Mouse (Mus musculus): ENCODE measurements around the gene Ror1.

Gene Ror1

DNA sequence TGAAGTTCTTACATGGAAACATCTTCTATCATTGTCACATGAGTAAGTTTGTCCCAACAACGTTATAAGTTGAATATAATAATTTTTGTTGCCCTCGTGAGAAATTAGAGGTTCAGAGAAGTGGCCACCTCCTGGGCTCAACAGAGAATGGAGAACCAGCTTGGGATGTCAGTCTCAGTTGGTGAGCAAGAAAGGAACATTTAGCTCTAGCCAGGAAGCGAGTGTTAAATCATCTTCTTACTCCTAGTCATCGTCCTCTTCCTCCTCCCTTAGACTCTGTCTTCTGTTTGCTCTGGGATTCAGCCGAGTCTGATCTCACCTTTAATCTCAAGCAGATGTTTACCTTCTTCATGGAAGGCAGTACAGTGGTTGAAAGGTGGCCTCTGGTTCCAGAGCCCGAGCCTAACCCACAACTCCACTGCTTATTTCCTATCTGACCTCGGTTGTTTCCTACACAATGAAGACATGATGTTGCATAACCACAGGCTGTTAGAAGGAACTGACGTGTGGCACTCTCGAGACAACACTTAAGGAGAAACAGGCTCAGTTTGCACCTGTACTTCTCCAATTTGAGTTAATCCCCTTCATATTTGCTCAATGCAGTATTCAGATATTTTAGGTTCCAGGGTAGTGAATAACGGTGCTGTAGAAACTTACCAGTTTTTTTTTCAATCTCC, 175.6 kb downstream of the Ror1 start:
- no peak for DNase-seq

DNA sequence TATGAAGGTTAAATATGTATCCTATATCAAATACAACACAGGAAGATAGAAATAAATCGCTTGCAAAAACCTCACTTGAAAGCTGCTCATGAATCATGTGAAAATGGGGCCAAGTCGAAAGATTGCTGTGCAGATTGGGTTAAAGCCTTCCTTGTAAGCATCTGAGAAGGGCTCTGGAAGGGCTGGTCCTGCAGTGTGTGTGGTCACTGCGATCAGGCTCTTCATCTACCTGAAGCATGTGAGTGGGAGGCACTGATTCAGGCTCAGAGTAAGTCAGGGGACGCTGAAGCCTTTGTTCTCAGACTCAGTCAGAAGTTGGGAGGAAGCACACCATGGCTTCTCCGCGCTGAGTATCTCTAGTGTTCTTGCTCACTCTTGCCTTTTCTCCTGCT, 176.1 kb downstream of the Ror1 start:
- no peak for DNase-seq

DNA sequence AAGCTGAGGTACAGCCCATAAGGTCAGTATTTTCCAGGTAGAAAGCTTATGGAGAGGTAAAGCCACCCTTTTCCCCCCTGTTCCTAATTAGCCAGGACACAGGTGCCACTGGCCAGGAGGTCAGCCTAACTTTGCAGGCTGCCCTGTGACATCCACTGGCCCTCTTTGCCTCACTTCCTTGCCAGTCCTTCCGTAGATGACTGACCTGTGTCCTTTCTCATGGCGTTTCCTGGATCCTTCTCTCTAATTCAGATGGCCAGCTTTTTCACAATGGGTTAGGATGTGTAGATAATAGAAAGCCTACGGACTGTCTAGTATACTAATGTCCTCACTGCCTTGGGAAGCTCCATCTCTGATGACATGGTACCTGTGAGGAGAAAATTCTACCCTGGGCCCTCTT, 177.8 kb downstream of the Ror1 start:
- no peak for DNase-seq

DNA sequence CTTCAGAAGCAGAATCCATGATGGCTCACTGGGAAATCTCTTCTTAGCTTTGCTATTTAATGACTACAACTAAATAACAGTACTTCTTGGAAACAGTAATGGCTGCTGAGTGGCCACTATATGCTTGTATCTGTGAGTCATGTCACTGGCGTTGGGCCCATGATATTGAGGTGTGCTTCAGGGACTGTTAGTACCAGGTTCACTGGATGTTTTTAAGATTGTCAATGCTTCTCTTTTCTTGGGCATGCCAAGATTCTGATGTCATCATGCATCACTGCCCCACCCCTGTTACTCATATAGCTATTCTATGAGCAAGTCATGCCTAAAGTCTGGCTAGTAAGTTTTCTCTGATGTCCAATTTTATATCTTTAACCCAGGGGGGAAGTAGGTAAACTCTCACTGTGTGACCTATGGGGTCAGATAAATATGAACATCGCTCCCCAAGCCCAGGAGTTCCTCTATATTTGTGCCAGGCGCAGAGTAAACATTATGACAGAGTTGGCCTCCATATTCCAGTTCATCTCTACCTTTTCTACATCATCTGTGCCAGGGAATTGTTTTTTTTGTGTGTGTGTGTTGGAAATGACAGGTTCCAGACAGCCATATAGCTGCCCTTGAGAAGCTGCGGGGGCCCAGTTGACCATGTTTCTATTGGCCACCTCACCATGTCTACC, 178.4 kb downstream of the Ror1 start:
- no peak for DNase-seq

DNA sequence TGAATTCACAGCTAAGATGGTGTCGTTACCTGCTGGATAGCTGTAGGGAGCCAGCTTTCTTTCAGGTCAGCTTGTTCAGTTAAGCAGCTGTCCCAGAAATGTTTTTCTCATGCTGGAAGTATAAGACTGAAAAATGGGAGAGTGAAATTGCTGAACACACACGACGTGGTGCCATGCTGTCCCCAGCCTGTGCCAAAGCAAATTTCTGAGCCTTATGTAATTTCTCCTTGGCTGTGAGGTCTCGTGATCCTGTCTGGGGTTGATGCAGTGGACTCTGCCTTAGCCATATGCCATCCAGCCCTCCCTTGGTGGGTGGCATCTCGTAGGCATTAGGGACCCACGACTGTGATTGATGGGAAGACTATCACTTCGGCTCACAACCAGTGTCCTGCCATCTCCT, 180.9 kb downstream of the Ror1 start:
- no peak for DNase-seq

DNA sequence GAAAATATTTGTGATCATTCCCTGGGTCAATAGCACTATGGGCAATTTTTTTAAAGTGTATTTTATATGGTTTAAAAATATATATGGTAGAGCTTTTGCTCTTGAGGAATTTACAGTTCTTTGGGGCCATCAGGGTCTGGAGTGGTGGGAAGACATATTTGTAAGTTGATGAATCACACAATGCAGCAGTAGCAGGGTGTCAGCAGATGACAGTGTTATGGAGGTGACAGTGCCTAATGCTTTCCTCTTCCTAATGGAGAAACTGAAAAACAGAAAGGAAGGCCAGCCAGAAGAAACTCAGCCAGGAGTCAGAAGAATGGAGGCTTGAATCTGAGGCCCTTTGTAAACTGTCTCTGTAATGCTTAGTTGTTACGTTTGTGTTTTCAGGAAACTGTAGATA, 181.4 kb downstream of the Ror1 start:
- no peak for DNase-seq

DNA sequence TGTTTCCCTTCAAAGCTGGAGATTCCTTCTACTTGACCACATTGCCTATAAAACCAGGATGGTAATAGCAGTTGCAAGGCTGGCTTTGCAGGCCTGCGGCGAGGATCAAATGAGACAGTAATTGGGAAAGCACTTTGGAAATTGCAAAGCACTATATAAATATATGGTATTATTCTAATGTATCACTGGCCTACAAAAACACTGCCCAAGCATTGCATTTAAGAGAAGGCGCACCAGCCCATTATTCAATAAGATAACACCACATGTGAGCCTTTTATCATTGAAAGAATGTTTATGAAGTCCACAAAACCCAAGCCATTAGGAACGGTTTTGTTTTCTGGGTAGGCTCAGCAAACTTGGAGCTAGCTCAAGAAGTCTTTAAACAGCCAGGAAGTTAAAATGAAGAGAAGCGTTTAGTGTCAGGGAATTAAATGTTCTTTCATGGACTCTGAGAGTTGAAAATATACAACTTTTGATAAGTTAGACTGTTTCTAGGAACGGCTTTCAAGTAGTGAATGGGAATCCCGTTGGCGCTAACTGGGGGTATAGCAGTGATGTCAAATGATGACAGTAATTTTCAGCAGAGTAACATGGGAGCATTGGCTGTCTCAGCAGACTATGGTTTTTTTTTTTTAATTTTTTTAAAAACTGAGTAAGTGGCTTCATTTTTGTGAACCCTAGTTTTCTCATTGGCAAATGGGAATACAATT, 187.7 kb downstream of the Ror1 start:
- no peak for DNase-seq

DNA sequence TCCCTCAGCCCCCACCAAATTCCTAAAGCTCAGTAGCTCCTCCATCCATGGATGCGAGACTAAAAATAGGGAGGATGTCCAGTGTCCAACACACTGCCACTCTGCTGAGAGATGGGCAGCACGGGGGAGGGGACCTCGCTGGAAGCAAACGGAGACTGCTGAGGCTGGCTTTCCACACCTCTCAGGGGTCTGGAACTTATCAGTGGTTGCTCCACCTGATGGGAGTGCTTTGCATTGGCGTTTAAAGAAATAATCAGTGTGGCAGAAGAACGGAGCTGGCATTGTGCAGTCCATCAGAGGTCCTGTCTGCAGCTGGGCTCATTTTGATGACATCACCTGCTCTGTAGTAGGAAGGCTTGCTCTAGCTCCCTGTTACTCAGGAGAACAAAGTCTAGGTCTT, 188.9 kb downstream of the Ror1 start:
- DNase-seq: no peak

DNA sequence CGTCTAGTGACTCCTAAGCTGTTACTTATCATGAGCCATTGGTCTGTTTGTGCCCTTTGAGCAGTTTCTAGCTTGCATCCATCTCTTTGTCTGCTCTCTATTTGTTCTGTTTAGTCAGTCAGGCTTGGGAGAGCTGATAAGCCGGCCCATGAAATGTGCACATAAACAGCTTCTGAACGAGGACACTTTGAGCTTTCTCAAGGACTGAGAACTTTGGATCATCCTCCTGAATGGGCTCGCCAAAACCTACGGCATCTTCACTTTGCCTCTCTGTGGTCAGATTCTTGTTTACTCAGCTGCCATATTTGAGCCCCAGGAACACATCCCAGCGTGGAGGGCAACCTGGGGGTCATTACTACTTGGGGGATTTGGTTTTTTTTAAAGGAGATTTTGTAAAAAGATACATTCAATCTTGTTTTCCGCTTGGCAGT, 190.5 kb downstream of the Ror1 start:
- DNase-seq: no peak

DNA sequence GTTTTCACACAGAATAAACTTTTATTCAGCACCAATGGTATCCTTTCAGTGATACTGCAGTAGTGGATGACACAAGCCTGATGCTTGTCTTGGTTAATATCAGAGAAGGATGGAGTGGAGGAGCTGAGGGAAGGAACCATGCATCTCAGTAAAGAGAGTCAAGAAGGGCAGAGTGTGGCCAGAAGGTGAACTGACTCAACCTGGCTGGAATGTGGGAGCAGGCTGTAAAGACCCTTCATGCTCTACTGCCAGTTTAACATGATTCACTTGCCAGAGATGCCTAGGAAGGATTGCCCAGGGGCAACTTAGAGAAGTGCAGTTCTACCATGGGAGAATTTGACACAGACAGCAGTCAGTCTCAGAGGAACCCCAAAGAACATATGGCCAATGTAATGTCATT, 191.2 kb downstream of the Ror1 start:
- no peak for DNase-seq

DNA sequence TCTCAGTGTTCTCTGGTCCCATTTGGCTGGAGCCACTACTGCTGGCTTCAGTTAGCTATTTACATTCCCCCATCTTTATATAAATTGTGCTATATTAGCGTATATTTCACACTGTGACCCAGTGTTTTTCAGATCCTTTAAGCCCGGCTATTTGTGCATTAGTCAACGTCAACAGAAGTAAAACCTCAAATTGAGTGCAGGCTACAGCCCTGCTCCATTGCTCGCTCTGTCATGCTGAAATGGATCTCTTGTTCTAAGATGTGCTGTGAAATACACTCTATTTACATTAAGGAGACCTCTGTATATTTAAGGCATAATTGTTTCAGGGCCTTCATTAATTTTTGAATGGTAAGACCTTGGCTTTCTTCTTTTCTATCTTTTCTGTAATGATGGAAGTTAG, 192.2 kb downstream of the Ror1 start:
- no peak for DNase-seq

DNA sequence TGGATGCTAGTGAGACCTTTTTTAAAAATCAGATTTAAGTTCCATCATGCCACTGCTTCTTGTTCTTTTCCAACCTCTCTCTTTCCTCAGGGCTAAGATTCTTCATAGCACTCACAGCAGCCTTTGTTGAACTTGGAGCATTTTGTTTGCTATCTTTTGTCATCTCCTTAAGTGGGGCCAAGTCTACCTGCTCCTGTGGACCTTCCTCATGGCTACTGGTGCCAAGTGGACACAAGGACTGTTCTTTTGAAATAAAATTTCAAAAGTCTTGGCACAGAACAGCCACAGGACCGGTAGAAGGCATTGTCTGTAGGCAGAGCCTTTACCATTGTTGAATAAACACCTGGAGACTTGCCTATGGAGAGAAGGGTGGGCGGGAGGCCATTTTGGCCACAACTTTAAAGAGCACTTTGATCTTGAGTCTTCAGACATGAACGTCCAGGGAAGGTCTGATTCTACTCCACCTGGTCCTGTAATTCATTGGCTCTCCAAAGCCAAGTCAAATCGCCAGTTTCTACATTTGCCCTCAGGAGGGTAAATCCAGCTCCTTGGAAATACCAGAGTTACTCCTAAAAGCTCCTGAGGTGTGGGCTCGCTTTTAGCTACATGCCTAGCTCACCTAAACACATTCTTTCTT, 195.5 kb downstream of the Ror1 start:
- no peak for DNase-seq

DNA sequence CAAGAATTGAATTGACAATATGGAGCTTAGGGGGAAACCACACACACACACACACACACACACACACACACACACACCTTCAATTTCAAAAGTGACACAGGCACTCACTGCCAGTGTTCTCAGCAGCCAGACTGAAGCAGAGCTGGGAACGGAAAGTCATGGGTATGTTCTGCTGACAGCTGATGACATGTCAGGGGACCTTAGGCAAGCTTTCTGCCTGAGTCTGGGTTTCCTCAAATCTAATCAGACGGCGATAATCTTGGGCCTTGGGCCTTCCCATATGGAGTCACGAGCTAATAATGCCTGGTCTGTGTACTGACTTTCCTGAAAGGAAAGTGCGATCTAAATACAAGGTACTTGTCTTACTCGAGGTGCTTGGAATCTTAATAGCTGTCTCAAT, 202.1 kb downstream of the Ror1 start:
- no peak for DNase-seq

DNA sequence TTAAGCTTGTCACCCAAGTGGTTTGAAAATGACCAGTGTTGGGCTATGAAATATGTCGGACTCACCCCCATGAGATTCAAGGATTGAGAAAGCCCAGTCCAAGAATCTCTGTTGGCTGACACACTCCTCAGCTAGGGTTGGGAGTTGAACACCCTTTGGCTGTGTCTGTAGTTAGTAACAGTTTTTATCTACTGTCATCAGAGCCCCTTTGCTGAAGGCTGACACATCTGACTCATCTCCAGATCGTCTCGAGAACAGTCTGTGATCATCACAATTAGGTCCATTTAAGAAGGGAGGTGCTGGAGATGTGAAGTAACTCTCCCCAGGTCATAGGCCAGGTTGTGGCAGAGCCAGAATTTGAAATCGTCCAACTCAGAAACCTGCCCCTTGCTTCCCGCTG, 203.0 kb downstream of the Ror1 start:
- DNase-seq: no peak

DNA sequence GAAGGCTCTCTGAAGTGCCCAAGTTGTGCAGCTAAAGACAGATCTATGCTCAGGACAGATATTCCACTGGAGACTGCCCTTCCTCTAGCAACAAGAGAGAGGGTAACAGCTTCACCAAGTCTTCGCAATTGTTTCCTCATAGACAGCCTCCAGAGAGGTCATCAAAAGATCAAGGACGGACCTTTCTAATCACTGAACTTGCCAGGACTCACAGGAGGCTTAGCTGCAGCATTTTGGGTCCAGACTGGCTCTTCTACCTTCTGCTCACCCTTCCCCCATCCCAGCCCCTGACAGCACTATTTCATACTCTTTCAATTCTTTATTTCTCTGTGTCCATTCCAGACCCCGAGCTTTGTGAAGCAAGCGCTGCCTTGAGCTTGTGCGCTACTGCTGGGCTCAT, 204.6 kb downstream of the Ror1 start:
- no peak for DNase-seq

DNA sequence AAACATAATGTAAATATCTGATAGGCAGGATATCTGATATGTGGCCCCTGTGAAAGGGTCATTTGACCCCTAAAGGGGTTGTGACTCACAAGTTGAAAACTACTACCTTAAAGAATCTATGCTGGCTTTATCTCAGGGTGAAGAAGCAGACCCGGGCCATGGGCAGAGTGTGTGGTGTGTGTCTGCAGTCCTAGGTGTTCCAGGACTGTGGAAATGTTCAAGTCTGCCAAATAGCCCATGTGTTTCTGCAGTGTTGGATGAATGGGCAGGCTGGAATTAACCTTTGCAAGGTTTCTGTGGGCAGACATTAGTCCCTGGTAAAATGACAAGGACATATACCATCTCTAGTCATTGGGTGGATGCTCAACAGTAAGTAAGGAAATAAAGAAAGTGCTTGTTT, 205.8 kb downstream of the Ror1 start:
- DNase-seq: no peak

DNA sequence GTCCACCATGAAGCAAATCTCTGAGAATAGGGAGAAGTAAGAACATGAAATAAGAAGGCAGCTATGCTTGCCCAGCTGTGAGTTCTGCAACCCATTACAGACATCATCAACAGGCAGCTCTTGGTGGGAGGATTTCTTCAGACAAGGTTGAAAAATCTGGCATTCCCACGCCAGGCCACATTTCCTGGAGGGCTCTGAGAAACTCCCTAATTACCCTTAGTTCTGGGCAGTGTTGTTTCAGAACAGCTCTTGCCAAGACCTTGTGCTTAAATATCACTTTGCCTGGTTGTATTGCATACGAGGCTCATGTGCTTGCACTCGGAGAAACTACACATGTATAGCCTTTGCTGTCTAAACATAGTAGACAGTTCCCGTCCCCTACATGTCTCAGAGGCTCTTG, 211.8 kb downstream of the Ror1 start:
- no peak for DNase-seq

DNA sequence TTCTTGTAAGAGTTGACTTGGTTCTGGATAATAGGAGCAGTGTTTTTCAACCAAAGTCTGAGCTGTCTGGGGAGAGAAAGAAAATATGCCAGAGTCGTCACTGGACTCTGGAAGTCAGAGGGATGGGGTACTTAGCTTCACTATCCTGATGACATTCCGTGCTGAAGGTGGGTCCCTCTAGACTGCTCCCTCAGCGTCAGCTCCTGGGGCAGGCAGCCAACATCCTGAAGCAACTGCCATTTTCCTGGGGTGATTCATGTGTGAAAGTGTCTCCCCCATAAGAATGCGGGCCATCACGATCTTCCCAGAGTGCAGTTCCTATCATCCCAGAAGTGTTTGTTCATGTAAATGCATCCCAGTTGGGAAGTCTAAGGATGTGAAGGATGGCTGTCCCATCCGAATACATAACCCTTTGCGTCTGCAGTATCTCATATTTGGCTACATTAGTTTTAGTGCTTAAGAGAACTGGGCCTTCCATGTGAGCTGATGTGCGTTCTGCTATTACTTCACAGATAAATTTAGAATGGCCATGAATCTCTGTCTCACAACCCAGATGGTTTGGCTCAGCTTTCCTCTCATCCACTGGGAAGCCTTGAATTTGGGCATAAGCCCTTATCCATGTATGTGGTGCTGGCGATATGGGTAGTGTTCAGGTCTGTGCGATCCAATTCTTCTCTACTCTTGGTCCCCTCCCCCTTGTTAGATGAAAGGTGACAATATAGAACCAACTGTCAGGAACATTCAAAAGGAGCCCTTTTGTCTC, 216.4 kb downstream of the Ror1 start:
- DNase-seq: no peak

DNA sequence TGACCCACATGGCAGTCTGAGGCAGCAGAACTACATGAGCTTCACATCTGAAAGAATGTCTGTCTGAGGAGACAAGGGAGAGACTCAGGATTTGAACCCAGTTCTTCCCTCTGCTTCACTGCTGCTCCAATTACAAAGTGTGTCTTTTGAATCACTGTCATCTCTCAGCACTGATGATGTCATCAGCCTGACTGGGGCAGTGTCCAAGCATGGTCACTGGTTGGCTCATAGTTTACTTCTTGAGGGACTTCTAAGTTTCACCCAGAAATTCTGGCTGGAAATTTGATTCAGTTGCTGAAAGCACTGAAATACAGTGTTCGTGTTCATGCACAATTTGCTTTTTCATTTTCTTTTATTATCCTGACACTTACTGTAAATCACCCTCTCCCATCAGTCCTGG, 219.5 kb downstream of the Ror1 start:
- DNase-seq: no peak

DNA sequence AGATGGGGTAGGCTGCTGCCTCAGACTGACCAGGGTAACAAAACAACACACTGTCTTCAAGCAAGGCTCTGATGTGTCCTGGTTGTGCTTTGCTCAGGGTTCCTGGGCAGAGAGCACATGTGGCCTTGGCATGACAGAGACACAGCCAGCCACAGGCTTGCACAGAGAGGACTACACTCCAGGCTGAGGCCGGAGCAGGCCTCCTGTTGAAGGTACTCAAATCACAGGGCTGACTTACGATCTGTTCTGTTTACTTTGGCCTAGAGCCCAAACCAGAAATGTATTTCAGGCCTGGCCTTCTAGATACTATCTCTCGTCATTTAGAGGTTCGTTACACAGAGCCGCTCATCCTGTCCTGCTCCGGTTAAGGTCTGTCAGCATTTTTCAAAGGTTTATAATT, 226.2 kb downstream of the Ror1 start:
- DNase-seq: no peak

DNA sequence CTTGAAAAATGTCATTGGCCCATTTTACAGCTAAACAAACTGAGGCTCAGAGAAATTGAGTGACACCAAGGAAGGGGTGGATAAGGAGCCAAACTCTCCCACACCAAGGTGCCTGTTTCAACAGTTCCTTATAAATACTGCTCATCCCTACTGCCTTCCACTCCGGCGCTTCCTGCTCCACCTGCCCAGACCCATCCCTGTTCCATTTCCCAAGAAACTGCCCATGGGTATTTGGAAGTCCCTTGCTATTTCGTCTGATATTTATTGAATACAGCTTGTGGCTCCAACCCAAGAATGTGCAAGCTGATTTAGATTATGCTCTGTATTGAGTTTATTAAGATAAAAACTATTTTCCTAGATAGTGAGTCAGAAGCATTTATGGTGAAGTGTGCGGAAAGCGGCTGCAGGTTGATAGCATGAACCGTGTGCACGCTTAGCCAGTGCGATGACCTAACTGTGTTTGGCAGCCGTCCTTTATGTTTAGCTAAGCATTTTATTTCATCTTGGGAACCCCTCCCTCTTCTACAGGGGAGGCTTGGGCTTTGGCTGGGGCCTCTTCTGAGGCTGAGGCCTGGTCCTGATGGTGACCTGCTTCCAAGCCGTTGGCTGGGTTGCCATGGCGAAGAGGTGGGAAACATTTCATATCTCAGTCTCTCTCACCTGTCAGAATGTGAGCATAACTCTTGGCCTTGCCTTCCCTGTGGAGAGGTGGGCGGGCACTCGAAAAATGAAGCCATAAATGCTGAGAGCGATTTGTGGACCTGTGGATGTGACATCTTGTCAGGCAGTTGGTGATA, 229.3 kb downstream of the Ror1 start:
- DNase-seq: no peak

DNA sequence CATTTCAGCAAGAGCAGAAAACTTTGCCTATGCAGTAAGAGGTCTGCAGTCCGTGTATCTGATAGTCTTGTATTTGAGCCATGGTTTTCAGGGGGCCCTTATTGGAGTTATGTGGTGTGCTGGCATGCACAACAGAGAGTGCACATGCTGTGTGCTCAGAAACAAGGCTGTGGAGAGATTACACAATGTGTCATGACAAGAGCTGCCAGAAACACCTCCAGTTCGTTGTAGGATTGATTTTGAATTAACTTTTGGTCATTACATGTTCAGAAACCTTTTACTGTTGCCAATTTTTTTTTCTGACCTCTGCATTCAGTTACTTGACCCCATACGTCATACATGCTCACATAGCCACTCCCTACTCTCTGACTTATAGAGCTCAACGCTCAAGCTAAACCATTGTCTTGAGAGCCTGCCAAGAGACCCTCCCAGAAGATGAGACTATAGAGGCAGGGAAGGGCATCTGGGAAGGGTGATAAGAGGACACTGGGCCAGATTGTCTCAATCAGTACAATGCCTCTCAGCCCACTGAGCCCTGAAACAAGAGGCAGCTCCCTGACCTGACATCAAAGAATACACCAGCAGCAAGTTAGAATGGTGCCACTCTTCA, 232.9 kb downstream of the Ror1 start:
- DNase-seq: no peak
